Mouse (Mus musculus): ENCODE measurements around the gene Wdr19. TPM values are rescaled to one million over a fixed set of nuclear protein-coding genes. Genes with fewer than 3 reads are reported as not detected.

The Wdr19 gene
- 1 to 10 TPM; 3.1 to 3.7 TPM for total RNA-seq (2023)

DNA sequence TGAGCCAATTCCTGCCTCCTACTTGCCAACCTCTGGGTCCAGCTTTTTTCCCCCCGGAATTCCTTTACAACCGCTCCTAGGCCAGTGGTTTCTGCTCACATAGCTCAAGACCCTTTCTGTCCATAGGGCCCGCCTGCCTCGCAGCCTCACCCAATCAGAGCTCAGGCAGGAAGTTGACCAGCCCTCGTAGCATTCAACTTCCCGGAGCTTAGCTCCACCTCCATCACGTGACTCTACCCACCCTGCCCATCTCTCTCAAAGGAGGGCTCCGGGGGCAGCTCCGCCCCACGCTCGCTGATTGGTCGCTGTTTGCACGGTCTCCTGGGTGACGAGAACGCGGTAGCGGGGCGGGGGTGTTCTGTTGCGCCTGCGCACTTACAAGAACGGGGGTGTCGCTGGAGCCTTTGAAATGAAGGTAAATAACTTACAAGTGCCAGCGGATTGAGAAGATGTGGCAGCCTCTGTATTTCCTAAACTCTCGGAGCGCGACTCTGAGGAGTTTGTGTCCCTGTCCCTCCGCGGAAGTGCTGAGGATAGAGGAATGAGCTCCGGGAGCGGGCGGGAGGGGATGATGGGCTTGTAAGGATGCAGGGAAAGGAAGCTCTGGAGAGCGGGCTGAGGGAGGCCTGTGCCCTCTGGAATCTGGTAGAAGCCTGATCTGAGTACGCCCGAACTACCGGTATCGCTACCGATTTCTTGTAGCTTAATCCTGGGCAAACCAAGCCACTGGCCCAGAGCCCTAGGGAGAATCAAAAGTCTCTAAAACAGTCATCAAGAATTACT is at the start of gene Wdr19:
Gene Wdr19 (plus strand): TSS at position 351 of the 783 bp plus-strand sequence.

Other genes with a start within 250 kb of the Wdr19 start
- gene Tlr6, start 239.6 kb upstream of the Wdr19 start, total RNA-seq (2023), result 1 to 10 TPM; 6.6 to 8.3 TPM
- gene Fam114a1, start 229.6 kb upstream of the Wdr19 start, total RNA-seq (2023), result 1 to 10 TPM in 1 of 2 experiments, under 1 TPM in 1; 0.80 to 2.2 TPM
- 10 to 100 TPM; 22.8 to 25.8 TPM for gene Tmem156, start 107.6 kb upstream of the Wdr19 start, total RNA-seq (2023)
- 10 to 100 TPM; 13.2 to 14.0 TPM for gene Klhl5, start 92.2 kb upstream of the Wdr19 start, total RNA-seq (2023)
- 10 to 100 TPM; 46.7 to 53.5 TPM for gene Rfc1, start 136.0 kb downstream of the Wdr19 start, total RNA-seq (2023)
- gene Klb, start 148.6 kb downstream of the Wdr19 start, total RNA-seq (2023), result not detected
- 1,000 to 10,000 TPM; 2,893 to 2,904 TPM for gene Rpl9, start 191.7 kb downstream of the Wdr19 start, total RNA-seq (2023)
- 10 to 100 TPM; 32.5 to 40.7 TPM for gene Lias, start 191.8 kb downstream of the Wdr19 start, total RNA-seq (2023)
- 10 to 100 TPM; 27.8 to 32.1 TPM for gene Ugdh, start 236.3 kb downstream of the Wdr19 start, total RNA-seq (2023)